Mouse (Mus musculus): Measurements from ENCODE around the gene Mtmr3.
A peak's percentile ranks its signal among the peaks of the same experiment; 100 is the strongest.
"Not testable (repeated sequence)": the region's sequence is repeated elsewhere in the genome, so short reads cannot be mapped to it uniquely, and the experiment has no call there.

The Mtmr3 gene

GRCm38 (mm10) chr11:4601890-4602289, 7.2 kb upstream of the Mtmr3 start:
- DNase-seq (ENCODE audit: low spot score in 2 of 2), result no peak

GRCm38 (mm10) chr11:4599916-4600315, 5.3 kb upstream of the Mtmr3 start:
- no peak for DNase-seq (ENCODE audit: low spot score in 2 of 2)

- DNase-seq (ENCODE audit: low spot score in 2 of 2), result no peak
Measured at GRCm38 (mm10) chr11:4598411-4598810, 3.7 kb upstream of the Mtmr3 start.

GRCm38 (mm10) chr11:4593849-4594607, 635 bp downstream of the Mtmr3 start:
- peak; percentile 33 to 44 for DNase-seq (ENCODE audit: low spot score in 2 of 2)

GRCm38 (mm10) chr11:4593491-4593848, 1.2 kb downstream of the Mtmr3 start:
- DNase-seq (ENCODE audit: low spot score in 2 of 2), result no peak

- DNase-seq (ENCODE audit: low spot score in 2 of 2), result no peak
Measured at GRCm38 (mm10) chr11:4591811-4592210, 2.9 kb downstream of the Mtmr3 start.

GRCm38 (mm10) chr11:4578682-4579081, 16.0 kb downstream of the Mtmr3 start:
- peak; percentile 40 to 76 for DNase-seq (ENCODE audit: low spot score in 2 of 2)

GRCm38 (mm10) chr11:4577079-4577478, 17.6 kb downstream of the Mtmr3 start:
- no peak for DNase-seq (ENCODE audit: low spot score in 2 of 2)

- not testable (repeated sequence) for DNase-seq (ENCODE audit: low spot score in 2 of 2)
Measured at GRCm38 (mm10) chr11:4576090-4576732, 18.5 kb downstream of the Mtmr3 start.

- DNase-seq (ENCODE audit: low spot score in 2 of 2), result no peak
Measured at GRCm38 (mm10) chr11:4571491-4571901, 23.2 kb downstream of the Mtmr3 start.

GRCm38 (mm10) chr11:4566333-4566732, 28.3 kb downstream of the Mtmr3 start:
- DNase-seq (ENCODE audit: low spot score in 2 of 2), result no peak

GRCm38 (mm10) chr11:4565545-4565944, 29.1 kb downstream of the Mtmr3 start:
- no peak for DNase-seq (ENCODE audit: low spot score in 2 of 2)

GRCm38 (mm10) chr11:4553274-4554063, 41.2 kb downstream of the Mtmr3 start:
- DNase-seq (ENCODE audit: low spot score in 2 of 2), result no peak

- DNase-seq (ENCODE audit: low spot score in 2 of 2), result no peak
Measured at GRCm38 (mm10) chr11:4547569-4547968, 47.1 kb downstream of the Mtmr3 start.

- no peak for DNase-seq (ENCODE audit: low spot score in 2 of 2)
Measured at GRCm38 (mm10) chr11:4545976-4546375, 48.7 kb downstream of the Mtmr3 start.

GRCm38 (mm10) chr11:4545401-4545800, 49.3 kb downstream of the Mtmr3 start:
- no peak for DNase-seq (ENCODE audit: low spot score in 2 of 2)

GRCm38 (mm10) chr11:4544627-4544921, 50.1 kb downstream of the Mtmr3 start:
- DNase-seq (ENCODE audit: low spot score in 2 of 2), result not testable (repeated sequence)

GRCm38 (mm10) chr11:4543746-4544626, 50.7 kb downstream of the Mtmr3 start:
- DNase-seq (ENCODE audit: low spot score in 2 of 2), result no peak

GRCm38 (mm10) chr11:4543040-4543551, 51.6 kb downstream of the Mtmr3 start:
- DNase-seq (ENCODE audit: low spot score in 2 of 2), result no peak

- DNase-seq (ENCODE audit: low spot score in 2 of 2), result no peak
Measured at GRCm38 (mm10) chr11:4536645-4537044, 58.0 kb downstream of the Mtmr3 start.

GRCm38 (mm10) chr11:4527132-4527531, 67.5 kb downstream of the Mtmr3 start:
- no peak for DNase-seq (ENCODE audit: low spot score in 2 of 2)

Measured in urinary bladder, postnatal 36 days (tissue).